Mouse (Mus musculus): ENCODE measurements around the gene Btbd35f19. TPM values are rescaled to one million over a fixed set of nuclear protein-coding genes. Genes with fewer than 3 reads are reported as not detected.
"Not testable (repeated sequence)": the region's sequence is repeated elsewhere in the genome, so short reads cannot be mapped to it uniquely, and the experiment has no call there.

The Btbd35f19 gene
- not detected in 2 replicates for polyA plus RNA-seq (2015; fragmentation: Nextera tagmentation; extraction: Ambion mirVana)

DNA sequence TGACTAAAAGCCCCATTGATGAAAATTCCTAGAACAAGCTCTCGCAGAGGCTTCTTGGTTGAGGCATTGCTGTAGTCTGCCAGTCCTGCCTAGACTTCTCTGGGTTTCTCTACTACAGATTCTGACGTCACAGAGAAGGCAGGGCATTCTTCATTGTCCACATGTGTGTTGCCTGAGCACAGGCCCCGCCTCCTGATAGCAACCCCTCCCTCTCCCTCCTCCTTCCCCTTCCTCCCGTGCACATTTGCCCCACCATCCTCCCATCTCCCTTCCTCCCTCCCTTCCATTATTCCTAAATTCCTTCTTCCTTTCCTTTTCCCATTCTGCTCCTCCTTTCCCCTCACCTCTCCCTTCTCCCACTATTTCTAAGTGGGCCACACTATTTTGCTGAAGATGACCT lies at the start of gene Btbd35f19:
TSS of gene Btbd35f19 (minus strand) at position 101 of the 400 bp plus-strand sequence.
- not testable (repeated sequence) for H3K4me2 ChIP-seq; H3K9ac ChIP-seq; H3K36me3 ChIP-seq; H3K4me1 ChIP-seq (replicated peaks); H3K4me3 ChIP-seq; H3K9me3 ChIP-seq; H3K27me3 ChIP-seq; H3K27ac ChIP-seq (replicated peaks); ATAC-seq (ENCODE audit: low read depth)
- WGBS: no CpG with 5 or more reads among the region's 4 CpGs

DNA sequence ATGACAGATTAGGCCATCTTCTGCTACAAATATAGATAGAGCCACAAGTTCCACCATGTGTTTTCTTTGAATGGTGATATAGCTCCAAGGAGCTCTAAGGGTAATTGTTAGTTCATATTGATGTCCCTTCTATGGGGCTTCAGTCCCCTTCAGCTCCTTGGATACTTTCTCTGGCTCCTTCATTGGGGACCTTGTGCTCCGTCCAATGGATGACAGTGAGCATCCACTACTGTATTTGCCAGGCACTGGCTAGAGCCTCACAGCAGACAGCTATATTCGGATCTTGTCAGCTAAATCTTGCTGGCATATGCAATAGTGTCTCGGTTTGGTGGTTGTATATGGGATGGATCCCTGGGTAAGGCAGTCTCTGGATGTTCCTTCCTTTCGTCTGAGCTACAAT lies 41.8 kb downstream of the Btbd35f19 start:
- not testable (repeated sequence) for H3K4me2 ChIP-seq; H3K9ac ChIP-seq; H3K4me3 ChIP-seq; ATAC-seq (ENCODE audit: low read depth); H3K27ac ChIP-seq (replicated peaks); H3K4me1 ChIP-seq (replicated peaks); H3K27me3 ChIP-seq; H3K9me3 ChIP-seq; H3K36me3 ChIP-seq
- 76% methylated on average over 2 of the region's 4 CpGs for WGBS

DNA sequence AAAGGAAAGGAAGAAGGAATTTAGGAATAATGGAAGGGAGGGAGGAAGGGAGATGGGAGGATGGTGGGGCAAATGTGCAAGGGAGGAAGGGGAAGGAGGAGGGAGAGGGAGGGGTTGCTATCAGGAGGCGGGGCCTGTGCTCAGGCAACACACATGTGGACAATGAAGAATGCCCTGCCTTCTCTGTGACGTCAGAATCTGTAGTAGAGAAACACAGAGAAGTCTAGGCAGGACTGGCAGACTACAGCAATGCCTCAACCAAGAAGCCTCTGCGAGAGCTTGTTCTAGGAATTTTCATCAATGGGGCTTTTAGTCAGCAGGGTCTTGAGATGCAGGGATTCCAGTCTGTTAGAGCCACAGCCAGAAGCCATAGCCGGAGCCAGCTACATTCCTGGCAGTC lies 47.6 kb downstream of the Btbd35f19 start, which contains the start of gene Btbd35f26:
TSS of gene Btbd35f26 (plus strand) at position 301 of the 400 bp plus-strand sequence.
- ATAC-seq (ENCODE audit: low read depth); H3K4me3 ChIP-seq: not testable (repeated sequence)
- no CpG with 5 or more reads among the region's 4 CpGs for WGBS

More for the DNA sequence above, 47.6 kb downstream of the Btbd35f19 start, which contains the start of gene Btbd35f26:
- H3K36me3 ChIP-seq; H3K9me3 ChIP-seq; H3K27me3 ChIP-seq; H3K4me2 ChIP-seq; H3K4me1 ChIP-seq (replicated peaks); H3K27ac ChIP-seq (replicated peaks); H3K9ac ChIP-seq: not testable (repeated sequence)

Other genes starting within 250 kb of the Btbd35f19 start
- gene Spin2f, start 130.0 kb downstream of the Btbd35f19 start, polyA plus RNA-seq (2015; fragmentation: Nextera tagmentation; extraction: Ambion mirVana): not detected in 2 replicates
- gene Btbd35f26, start 47.5 kb downstream of the Btbd35f19 start, polyA plus RNA-seq (2015; fragmentation: Nextera tagmentation; extraction: Ambion mirVana): not detected in 2 replicates
- not detected in 2 replicates for gene Gm21883, start 190.4 kb upstream of the Btbd35f19 start, polyA plus RNA-seq (2015; fragmentation: Nextera tagmentation; extraction: Ambion mirVana)
- gene Spin2e, start 235.0 kb upstream of the Btbd35f19 start, polyA plus RNA-seq (2015; fragmentation: Nextera tagmentation; extraction: Ambion mirVana): not detected in 2 replicates